Mouse (Mus musculus) heart, embryonic 11.5 days (tissue): Measurements from ENCODE around the gene Lrrc26. TPM values are rescaled to one million over a fixed set of nuclear protein-coding genes. Genes with fewer than 3 reads are reported as not detected.

Experiments used
- ATAC-seq: fragments of 200-750 bp; cut with Nextera tagmentation; replicated peaks from 2 replicates; pipeline ENCODE4 v1.8.0; 2017; ENCODE audit warnings: moderate library complexity; ENCODE audit not compliant: insufficient number of reproducible peaks, low FRiP score, low TSS enrichment
- H3K27ac ChIP-seq: fragments of 300-500 bp; sonication (generic); 2 replicates; pipeline ENCODE4 v1.5.1; 2014; ENCODE audit warnings: mild to moderate bottlenecking, low read depth, low read length
- H3K27me3 ChIP-seq: fragments of 300-500 bp; sonication (generic); 2 replicates; pipeline ENCODE4 v1.6.1; 2014; ENCODE audit warnings: mild to moderate bottlenecking, low read length, mixed read lengths; ENCODE audit not compliant: control insufficient read depth, insufficient read depth
- H3K36me3 ChIP-seq: fragments of 300-500 bp; sonication (generic); 2 replicates; pipeline ENCODE4 v1.6.1; 2014; ENCODE audit warnings: mild to moderate bottlenecking, low read length, moderate library complexity, mixed read lengths; ENCODE audit not compliant: control insufficient read depth, insufficient read depth
- H3K4me1 ChIP-seq: fragments of 300-500 bp; sonication (generic); 2 replicates; pipeline ENCODE4 v1.6.1; 2014; ENCODE audit warnings: low read length; ENCODE audit not compliant: control insufficient read depth, insufficient read depth
- H3K4me2 ChIP-seq: fragments of 300-500 bp; sonication (generic); 2 replicates; pipeline ENCODE4 v1.6.1; 2014; ENCODE audit warnings: mild to moderate bottlenecking, moderate library complexity
- H3K4me3 ChIP-seq: fragments of 300-500 bp; sonication (generic); 2 replicates; pipeline ENCODE4 v1.5.1; 2014; ENCODE audit warnings: low read depth, low read length
- H3K9ac ChIP-seq: fragments of 300-500 bp; sonication (generic); 2 replicates; pipeline ENCODE4 v1.6.1; 2014; ENCODE audit warnings: mild to moderate bottlenecking, low read depth, low read length, moderate library complexity
- H3K9me3 ChIP-seq: fragments of 300-500 bp; sonication (generic); replicated peaks from 2 replicates; pipeline ENCODE4 v1.6.1; 2016; ENCODE audit warnings: low read length; ENCODE audit not compliant: control insufficient read depth
- WGBS: fragments of 180-500 bp; shearing (Covaris S2); extraction: QIAGEN DNeasy Blood & Tissue Kit; methylation state at CpG from one replicate; pipeline ENCODE4 v1.1.7; 2014; ENCODE audit not compliant: insufficient replicate concordance; 5-methylcytosine and 5-hydroxymethylcytosine counted together
- polyA plus RNA-seq: library from polyadenylated mRNA; unstranded; fragments of >200 nt; fragmentation: Nextera tagmentation; extraction: Ambion mirVana; gene quantifications from 2 replicates; pipeline ENCODE4 v1.2.1, GENCODE M21; 2014

The Lrrc26 gene
- polyA plus RNA-seq, 1 experiment from 2014 or later: not detected

DNA sequence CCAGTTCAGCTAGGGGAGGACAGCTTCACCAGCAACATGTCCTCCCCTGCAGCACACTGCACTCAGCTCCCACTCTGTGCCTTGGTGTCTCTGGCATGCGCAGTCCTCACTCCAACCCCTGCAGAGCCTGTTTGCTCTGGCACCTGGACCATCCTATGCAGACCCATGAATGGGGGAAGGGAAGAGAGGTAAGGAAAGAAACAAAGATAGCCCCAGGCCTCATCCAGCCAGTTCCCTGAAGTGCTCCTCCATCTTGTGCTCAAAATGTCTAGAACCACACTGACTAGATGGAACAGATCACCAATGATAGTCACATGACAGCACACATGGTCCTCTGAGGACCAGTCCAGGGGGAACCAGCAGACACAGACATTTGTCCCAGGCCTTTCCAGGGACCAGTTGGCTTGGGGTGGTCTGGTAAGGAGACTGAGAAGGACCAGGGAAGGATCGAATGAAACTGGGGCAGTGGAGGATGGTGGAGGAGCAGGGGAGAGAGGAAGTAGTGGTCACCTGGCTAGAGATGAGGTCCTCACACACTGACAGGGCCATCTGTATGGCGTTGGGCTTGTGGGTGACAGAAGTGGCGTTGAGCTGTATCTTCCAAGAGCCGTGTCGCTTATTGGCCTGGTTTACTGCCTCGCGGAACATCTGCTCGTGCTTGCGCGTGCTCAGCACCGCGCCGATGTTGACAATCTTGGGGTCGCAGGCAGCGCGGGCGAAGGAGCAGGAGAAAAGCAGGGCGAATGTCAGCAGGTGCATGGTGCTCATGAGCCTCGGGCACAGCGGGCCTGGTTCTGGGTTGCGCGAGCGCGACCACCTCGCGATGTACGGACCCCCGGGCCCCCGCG lies 28.6 kb downstream of the Lrrc26 start:
- H3K4me3 ChIP-seq: peak overlapping the region; percentile 34
- ATAC-seq: no peak
- H3K4me2 ChIP-seq: peak overlapping the region; percentile 63
- no peak overlapping the region for H3K9ac ChIP-seq
- WGBS: 7% methylated on average over 31 of the region's 31 CpGs
- H3K27me3 ChIP-seq: peaks cover 76% of the 10 kb centered on the region
- peaks cover 8% of the 10 kb centered on the region for H3K4me1 ChIP-seq
- H3K36me3 ChIP-seq: no peaks in the 10 kb centered on the region
- H3K9me3 ChIP-seq: no peaks in the 10 kb centered on the region
- H3K27ac ChIP-seq: no peak overlapping the region

DNA sequence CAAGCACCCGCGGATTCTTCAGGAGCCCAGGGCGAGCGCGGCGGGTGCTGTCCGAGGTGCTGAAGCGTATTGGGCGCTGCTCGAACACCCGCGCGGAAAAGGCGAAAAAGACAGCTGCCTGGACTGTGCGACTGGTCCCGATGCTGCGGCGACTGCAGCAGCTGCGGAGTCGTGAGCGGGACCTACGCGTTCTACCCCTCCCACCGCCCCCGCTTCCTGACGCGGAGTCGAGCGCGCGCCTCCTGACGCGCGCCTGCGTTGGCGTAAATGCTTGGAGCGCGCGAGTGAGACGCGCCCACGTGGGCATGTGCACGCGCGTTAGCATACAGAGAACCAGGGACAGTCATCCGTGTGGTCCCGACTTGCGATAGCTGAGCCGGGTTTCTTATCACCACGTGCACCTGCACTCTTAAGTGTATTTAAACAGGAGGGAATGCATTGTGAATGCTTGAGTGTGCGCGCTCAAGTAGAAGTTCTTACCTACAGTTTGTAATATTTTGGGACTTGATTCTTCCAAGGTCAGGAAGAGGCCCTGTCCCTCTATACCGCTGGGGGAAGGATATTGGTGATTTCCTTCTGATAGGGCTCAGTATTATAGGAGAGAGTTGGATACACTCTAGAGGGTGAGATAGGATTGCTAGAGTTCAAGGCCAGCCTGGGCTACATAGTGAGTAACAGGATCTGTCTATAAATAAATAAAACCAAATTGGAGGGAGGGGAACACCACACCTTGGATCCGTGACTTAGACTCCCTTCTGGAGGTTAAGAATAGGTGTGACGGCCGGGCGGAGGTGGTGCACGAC lies 29.5 kb downstream of the Lrrc26 start, which contains the start of gene Grin1:
Gene Grin1 (minus strand): TSS at position 217 of the 803 bp plus-strand sequence.
- H3K4me3 ChIP-seq: peak within 1 kb of the TSS; percentile 34
- no peak for ATAC-seq
- H3K4me1 ChIP-seq: peaks cover 8% of the 10 kb centered on the region
- 10% methylated on average over 58 of the region's 58 CpGs for WGBS
- H3K27ac ChIP-seq: no peak within 1 kb of the TSS
- peak within 1 kb of the TSS; percentile 63 for H3K4me2 ChIP-seq
- no peaks in the 10 kb centered on the region for H3K36me3 ChIP-seq
- no peak within 1 kb of the TSS for H3K9ac ChIP-seq
- no peaks in the 10 kb centered on the region for H3K9me3 ChIP-seq
- peaks cover 69% of the 10 kb centered on the region for H3K27me3 ChIP-seq

DNA sequence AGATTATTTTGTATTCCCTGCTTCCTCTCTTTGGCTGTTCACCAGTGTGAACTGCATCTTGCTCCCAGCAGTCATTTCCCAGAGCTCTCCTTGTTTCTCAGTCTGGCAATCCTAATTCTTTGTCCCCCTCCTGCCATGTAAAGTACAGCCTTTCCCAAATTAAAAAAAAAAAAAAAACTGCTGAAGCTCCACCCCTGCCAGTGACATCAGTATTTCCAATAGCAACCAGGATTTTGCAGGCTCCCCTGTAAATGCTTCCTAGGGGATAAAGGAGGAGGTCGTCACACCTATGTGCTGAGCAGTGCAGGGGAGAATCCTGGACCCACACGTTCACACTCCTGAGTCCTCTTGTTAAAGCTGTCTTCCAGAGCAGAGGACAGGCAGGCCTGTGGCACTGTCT lies 30.4 kb downstream of the Lrrc26 start:
- Histone ChIP-seq H3K4me3 (no peak overlapping the region), H3K27ac (no peak overlapping the region), H3K27me3 (peaks cover 62% of the 10 kb centered on the region), H3K36me3 (no peaks in the 10 kb centered on the region), H3K9ac (no peak overlapping the region), H3K4me1 (peaks cover 8% of the 10 kb centered on the region), H3K9me3 (no peaks in the 10 kb centered on the region), H3K4me2 (no peak overlapping the region)
- no peak for ATAC-seq
- 21% methylated on average over 2 of the region's 2 CpGs for WGBS

GRCm38 (mm10) chr2:25326036-25326435 lies 36.3 kb downstream of the Lrrc26 start:
- H3K4me3 ChIP-seq: no peak overlapping the region
- no peaks in the 10 kb centered on the region for H3K36me3 ChIP-seq
- no peak for ATAC-seq
- no peak overlapping the region for H3K4me2 ChIP-seq
- H3K9ac ChIP-seq: no peak overlapping the region
- 67% methylated on average over 2 of the region's 2 CpGs for WGBS
- no peaks in the 10 kb centered on the region for H3K4me1 ChIP-seq
- H3K27ac ChIP-seq: no peak overlapping the region
- H3K27me3 ChIP-seq: peaks cover 10% of the 10 kb centered on the region
- no peaks in the 10 kb centered on the region for H3K9me3 ChIP-seq

DNA sequence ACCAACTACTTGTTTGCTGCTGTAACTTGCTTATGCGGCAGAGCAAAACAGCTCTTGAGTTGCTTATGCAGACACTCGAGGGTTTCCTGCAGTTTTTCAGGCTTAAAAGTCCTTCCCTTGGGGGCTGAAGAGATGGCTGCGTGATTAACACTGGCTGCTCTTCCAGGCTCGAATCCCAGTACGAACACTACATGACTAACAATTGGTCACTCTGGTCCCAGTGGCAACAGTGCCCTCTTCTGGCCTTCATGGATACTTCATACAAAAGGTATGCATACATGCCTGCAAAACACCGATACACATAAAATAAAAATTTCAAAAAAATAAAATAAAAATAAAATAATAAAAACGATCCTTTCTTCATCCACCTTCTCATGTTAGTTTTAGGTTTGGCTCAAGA lies 38.7 kb downstream of the Lrrc26 start:
- no peak overlapping the region for H3K4me2 ChIP-seq
- peaks cover 4% of the 10 kb centered on the region for H3K4me1 ChIP-seq
- no peak overlapping the region for H3K27ac ChIP-seq
- no peak for ATAC-seq
- H3K9ac ChIP-seq: no peak overlapping the region
- H3K4me3 ChIP-seq: no peak overlapping the region
- no peaks in the 10 kb centered on the region for H3K36me3 ChIP-seq
- 40% methylated on average over 7 of the region's 7 CpGs for WGBS
- H3K9me3 ChIP-seq: no peaks in the 10 kb centered on the region
- 0 out of 2 replicates have a peak, but pooled peaks cover 3% of the 10 kb centered on the region for H3K27me3 ChIP-seq

GRCm38 (mm10) chr2:25331470-25331869 lies 41.8 kb downstream of the Lrrc26 start:
- Histone ChIP-seq H3K4me2 (peak overlapping the region; percentile 97), H3K36me3 (peaks cover 16% of the 10 kb centered on the region), H3K27ac (no peak overlapping the region), H3K9ac (peak overlapping the region; percentile 97), H3K4me1 (peaks cover 8% of the 10 kb centered on the region), H3K4me3 (peak overlapping the region; percentile 96), H3K9me3 (no peaks in the 10 kb centered on the region), H3K27me3 (no peaks in the 10 kb centered on the region)
- ATAC-seq: no peak
- WGBS: 52% methylated on average over 9 of the region's 9 CpGs

GRCm38 (mm10) chr2:25332286-25333160 lies 42.8 kb downstream of the Lrrc26 start, which contains the start of gene Man1b1:
Gene Man1b1, plus strand, starts transcription at chr2:25332338.
- H3K4me3 ChIP-seq: peak within 1 kb of the TSS; percentile 96
- ATAC-seq: peak; percentile 94
- H3K36me3 ChIP-seq: peaks cover 23% of the 10 kb centered on the region
- peak within 1 kb of the TSS; percentile 92 for H3K27ac ChIP-seq
- no peaks in the 10 kb centered on the region for H3K27me3 ChIP-seq
- WGBS: under 1% methylated on average over 76 of the region's 78 CpGs
- peaks cover 8% of the 10 kb centered on the region for H3K4me1 ChIP-seq
- peak within 1 kb of the TSS; percentile 97 for H3K9ac ChIP-seq
- peak within 1 kb of the TSS; percentile 97 for H3K4me2 ChIP-seq
- H3K9me3 ChIP-seq: no peaks in the 10 kb centered on the region

DNA sequence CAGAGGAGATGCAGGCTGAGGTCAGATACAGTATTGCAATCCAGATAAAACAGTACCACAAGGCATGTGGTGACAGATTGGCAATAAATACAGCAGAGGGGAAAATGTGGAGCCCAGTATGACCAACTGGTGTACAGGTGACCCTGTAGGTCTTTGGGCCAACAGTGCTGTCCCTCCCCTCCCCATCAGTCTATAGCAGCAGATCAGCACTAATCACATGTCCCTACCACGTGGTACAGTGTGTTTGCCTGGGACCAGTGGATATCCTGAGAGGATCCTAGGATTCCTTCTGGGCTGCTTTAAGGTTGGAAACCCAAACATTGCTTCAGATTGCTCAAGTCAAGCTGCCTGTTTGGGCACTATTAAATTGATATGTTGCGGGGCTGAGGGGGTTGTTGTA lies 43.9 kb downstream of the Lrrc26 start:
- Histone ChIP-seq H3K4me1 (peaks cover 8% of the 10 kb centered on the region), H3K9ac (peak overlapping the region; percentile 89), H3K36me3 (peaks cover 30% of the 10 kb centered on the region), H3K9me3 (no peaks in the 10 kb centered on the region), H3K4me3 (peak overlapping the region; percentile 96), H3K4me2 (peak overlapping the region; percentile 97), H3K27me3 (no peaks in the 10 kb centered on the region), H3K27ac (no peak overlapping the region)
- ATAC-seq: no peak
- 81% methylated on average over 2 of the region's 2 CpGs for WGBS
